Mouse (Mus musculus): ENCODE data around the gene Epc2. TPM values are rescaled to one million over a fixed set of nuclear protein-coding genes. Genes with fewer than 3 reads are reported as not detected.
"Not testable (repeated sequence)": the region's sequence is repeated elsewhere in the genome, so short reads cannot be mapped to it uniquely, and the experiment has no call there.

Epc2 gene
- total RNA-seq, 2 experiments from 2014 or later: 10.2 to 20.6 TPM

DNA sequence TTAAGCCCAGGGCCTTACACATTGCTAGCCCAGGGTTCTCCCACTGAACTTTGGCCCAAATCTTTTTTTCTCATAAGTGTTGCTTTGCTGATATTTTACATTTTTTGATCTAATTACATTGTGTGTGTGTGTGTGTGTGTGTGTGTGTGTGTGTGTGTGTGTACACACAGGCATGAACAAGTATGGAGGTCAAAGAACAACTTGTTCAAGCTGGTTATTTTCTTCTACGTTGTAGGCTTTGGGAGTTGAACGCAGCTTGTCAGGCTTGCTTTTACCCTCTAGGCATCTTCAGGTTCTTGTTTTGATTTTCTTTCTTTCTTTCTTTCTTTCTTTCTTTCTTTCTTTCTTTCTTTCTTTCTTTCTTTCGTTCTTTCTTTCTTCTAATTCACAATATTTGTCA lies 19.9 kb downstream of the Epc2 start:
- no peak for ATAC-seq (replicated peaks; ENCODE audit: low FRiP score, poor library complexity, severe bottlenecking)

DNA sequence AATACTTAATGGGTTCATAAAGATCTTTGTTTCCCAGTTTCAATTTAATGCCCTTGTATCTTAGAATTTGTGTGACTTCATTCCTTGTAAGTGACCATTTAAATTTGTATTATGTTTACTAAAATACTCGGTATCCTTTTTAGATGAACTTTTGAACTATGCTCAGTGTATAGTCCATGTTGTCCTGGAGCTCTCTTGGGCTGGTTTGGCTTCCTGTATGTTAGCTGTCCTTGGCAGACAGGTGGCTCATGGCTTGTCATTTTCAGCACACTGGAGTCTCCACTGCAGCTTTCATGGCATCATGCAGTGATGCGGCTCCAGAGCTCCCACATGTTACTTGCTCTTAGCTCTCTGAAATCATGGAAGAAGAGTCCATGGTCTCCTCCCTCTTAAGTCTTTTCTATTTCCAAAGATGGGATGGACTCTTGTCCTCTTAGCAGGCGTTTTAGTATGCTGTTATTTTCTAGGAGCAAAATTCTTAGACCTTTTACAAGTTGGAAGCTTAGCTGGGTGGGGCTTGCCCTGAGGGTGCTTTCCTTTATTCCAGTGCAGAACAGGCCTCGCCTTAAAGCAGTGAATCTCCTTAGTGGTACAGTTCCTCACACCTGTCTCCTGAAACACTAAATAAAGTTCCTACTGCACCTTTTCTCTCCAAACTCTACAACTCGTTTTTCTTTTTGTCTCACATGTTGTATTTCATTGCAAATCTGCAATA lies 20.5 kb downstream of the Epc2 start:
- no peak for ATAC-seq (replicated peaks; ENCODE audit: low FRiP score, poor library complexity, severe bottlenecking)

DNA sequence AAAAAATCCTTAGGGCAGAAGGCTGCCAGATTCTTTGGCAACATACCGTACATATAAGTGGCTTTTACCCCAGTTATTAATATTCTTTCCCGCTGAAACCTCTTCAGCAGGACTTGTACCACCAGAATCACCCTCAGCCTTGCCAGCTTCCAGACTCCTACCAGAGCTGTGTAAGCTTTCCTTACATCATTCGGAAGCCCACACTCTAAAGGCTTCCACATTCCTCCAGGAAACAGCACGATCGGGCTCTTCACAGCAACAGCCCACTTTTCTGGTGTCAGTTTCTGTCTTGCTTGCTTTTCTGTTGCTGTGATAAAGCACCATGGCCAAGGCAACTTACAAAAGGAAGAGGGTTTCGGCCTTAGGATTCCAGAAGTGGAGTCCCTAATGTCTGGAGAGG lies 21.2 kb downstream of the Epc2 start:
- no peak for ATAC-seq (replicated peaks; ENCODE audit: low FRiP score, poor library complexity, severe bottlenecking)

GRCm38 (mm10) chr2:49482146-49482545 lies 30.9 kb downstream of the Epc2 start:
- ATAC-seq (replicated peaks; ENCODE audit: low FRiP score, poor library complexity, severe bottlenecking): no peak

GRCm38 (mm10) chr2:49483382-49483781 lies 32.1 kb downstream of the Epc2 start:
- no peak for ATAC-seq (replicated peaks; ENCODE audit: low FRiP score, poor library complexity, severe bottlenecking)

DNA sequence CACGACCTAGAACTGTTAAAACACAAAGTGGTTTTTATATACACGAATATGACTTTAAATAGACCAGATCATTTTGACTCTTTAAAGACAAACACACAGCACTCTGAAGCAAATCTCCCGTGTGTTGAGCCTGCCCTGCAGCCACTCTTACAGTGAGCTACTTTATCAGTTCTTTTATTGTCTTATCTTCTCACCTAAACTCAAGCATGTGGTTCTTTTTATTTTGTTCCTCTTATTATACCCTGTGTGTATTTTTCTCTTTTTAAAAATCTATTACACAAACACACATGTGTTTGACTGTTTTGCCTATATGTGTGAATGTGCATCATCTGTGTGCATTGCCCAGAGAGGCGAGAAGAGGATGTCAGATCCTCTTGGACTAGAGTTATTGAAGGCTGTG lies 50.1 kb downstream of the Epc2 start:
- ATAC-seq (replicated peaks; ENCODE audit: low FRiP score, poor library complexity, severe bottlenecking): no peak

DNA sequence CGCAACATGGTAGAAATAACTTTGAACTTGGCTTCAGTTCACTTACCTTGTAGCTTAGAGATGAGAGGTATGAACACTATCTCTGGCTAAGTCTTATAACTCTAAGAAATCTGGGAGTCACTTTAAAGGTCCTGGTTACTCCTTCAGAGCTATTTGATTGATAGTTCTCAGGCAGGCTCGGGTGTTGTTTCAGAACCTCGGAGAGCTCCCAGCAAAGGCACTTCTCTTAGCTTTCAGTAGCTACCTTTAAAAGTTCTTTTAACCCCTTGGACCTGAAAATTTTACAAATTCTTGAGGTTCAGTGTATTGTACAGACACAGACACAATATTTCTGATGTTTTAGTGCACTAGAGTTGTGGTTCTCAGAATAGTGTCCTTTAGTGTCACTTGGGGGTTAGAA lies 52.3 kb downstream of the Epc2 start:
- ATAC-seq (replicated peaks; ENCODE audit: low FRiP score, poor library complexity, severe bottlenecking): no peak

GRCm38 (mm10) chr2:49505151-49505550 lies 53.9 kb downstream of the Epc2 start:
- not testable (repeated sequence) for ATAC-seq (replicated peaks; ENCODE audit: low FRiP score, poor library complexity, severe bottlenecking)

DNA sequence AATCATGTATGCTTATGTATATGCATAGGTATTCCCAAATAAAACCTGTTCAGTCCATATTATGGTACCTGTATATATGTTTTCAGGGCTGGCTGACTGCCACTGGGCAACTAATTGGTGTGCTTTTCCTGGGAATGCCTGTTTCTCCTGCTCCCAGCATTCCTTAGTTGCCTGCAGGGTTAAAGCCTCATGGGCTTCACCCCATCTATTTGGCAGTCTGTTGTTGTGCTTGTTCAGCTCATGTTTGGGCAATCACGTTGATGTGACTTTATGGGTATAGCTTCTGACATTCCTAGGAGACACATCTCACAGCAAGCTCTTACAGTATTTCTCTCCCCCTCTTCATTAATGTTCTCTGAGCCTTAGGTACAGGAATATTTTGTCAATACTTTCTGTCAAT lies 59.5 kb downstream of the Epc2 start:
- no peak for ATAC-seq (replicated peaks; ENCODE audit: low FRiP score, poor library complexity, severe bottlenecking)

DNA sequence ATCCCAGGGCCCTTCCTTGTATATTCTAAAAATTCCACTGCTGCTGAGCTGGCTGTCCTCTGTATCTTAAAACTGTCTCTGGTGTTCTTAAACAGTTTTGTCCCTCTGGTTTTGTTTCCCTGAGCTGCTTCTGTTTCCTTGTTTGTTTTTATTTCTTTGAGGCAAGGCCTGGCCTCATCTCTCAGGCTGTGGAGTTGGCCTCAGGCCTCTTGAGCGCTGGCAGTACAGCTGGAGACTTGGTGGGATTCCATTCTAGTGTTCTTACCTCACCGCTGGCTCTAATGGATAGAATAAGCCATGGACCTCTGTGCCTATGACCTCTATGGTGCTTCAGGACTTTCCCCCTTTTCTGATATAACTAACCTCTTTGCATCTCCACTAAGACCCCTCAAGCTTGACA lies 64.7 kb downstream of the Epc2 start:
- ATAC-seq (replicated peaks; ENCODE audit: low FRiP score, poor library complexity, severe bottlenecking): no peak

- no peak for ATAC-seq (replicated peaks; ENCODE audit: low FRiP score, poor library complexity, severe bottlenecking)
Measured at GRCm38 (mm10) chr2:49520409-49520808, 69.1 kb downstream of the Epc2 start.

DNA sequence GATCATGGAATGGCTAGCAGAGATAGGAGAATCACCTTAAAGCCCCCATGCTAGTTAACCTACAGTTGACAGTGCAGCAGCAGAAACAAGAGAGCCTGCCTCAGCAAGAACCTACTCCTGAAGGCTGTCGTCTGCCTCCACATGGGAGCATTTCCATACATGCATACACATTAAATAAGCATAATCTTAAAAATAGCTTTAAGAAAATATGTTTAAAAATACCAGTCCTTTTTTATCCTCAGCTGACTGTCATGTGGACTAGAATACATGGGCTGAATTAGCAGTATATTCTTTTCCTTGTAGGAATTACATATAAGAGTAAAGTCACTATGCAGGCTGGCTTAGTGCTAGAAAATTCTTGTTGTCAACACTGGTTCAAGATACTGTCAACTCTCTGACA lies 69.7 kb downstream of the Epc2 start:
- no peak for ATAC-seq (replicated peaks; ENCODE audit: low FRiP score, poor library complexity, severe bottlenecking)

DNA sequence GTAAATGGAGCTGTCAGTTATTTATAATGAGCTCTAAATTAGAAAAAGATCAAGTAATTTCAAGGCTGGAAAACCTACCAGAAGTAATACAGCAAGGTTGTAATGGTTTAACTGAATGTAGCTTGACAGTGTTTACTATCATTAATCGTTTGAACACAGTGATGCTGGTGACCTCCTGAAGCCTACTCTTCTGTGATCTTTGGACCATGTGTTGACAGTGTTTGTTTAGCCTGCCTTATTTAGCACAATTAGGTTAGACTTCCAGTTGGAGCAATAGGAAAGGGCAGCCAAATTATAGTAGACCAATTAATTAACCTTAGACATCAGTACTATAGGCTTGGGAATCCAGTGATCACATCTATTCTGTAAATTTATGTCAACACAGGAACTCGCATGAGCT lies 70.3 kb downstream of the Epc2 start:
- no peak for ATAC-seq (replicated peaks; ENCODE audit: low FRiP score, poor library complexity, severe bottlenecking)

- ATAC-seq (replicated peaks; ENCODE audit: low FRiP score, poor library complexity, severe bottlenecking): no peak
Measured at GRCm38 (mm10) chr2:49522578-49522977, 71.3 kb downstream of the Epc2 start.

- ATAC-seq (replicated peaks; ENCODE audit: low FRiP score, poor library complexity, severe bottlenecking): no peak
Measured at GRCm38 (mm10) chr2:49537147-49537546, 85.9 kb downstream of the Epc2 start.

- ATAC-seq (replicated peaks; ENCODE audit: low FRiP score, poor library complexity, severe bottlenecking): no peak
Measured at GRCm38 (mm10) chr2:49538056-49538455, 86.8 kb downstream of the Epc2 start.

DNA sequence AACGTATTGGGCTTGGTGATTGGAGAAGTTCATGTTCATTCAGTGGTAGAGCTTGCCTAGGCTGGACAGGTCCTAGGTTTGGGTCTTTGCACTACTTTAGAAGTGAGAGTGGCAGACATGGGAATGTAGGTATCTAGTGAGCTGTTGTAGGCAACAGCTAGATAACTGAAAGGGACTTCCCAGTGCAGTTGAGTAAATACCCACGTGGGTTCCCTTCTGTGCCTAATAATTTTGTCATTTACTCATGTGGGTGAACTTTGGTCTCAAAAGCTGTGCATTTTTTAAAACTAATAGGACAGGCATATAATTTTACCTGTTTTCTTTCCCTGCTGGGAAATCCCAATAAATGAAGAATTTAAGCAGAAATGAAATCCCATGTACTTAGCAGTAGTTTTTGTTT lies 88.5 kb downstream of the Epc2 start:
- ATAC-seq (replicated peaks; ENCODE audit: low FRiP score, poor library complexity, severe bottlenecking): no peak

DNA sequence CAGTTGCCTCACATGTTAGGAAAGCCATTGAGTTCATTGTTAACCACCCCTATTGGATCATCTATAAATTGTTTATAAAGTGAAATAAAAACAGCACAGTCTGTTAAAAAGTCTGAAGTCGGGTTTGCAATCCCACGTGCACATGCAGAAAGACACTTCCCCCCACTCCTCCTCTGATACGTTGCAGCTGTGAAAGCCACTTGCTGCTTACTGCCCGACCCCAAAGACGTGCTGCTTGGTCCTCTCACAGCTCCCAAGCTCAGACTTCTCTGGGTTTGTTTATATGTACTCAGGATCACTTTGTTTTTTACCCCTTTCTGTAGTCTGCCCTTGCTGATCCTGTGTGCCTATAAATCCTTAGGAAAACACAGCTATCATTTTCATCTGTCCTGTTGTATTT lies 96.5 kb downstream of the Epc2 start:
- ATAC-seq (replicated peaks; ENCODE audit: low FRiP score, poor library complexity, severe bottlenecking): no peak

DNA sequence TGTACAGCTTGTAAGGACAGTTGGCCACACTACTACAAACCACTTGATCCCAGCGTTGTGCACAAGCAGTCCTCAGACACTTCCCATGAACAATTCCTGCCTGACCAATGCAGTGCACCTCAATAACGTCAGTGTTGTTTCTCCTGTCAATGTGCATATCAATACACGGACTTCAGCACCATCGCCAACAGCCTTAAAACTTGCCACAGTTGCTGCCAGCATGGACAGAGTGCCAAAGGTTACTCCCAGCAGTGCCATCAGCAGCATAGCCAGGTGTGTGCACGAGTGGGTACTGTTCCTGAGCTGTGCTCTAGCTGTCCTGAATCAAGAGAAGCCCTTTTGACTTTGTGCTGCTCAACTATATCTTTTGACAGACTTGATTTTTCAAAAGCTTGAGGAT lies 97.2 kb downstream of the Epc2 start:
- ATAC-seq (replicated peaks; ENCODE audit: low FRiP score, poor library complexity, severe bottlenecking): no peak

- ATAC-seq (replicated peaks; ENCODE audit: low FRiP score, poor library complexity, severe bottlenecking): no peak
Measured at GRCm38 (mm10) chr2:49553096-49553495, 101.8 kb downstream of the Epc2 start.

DNA sequence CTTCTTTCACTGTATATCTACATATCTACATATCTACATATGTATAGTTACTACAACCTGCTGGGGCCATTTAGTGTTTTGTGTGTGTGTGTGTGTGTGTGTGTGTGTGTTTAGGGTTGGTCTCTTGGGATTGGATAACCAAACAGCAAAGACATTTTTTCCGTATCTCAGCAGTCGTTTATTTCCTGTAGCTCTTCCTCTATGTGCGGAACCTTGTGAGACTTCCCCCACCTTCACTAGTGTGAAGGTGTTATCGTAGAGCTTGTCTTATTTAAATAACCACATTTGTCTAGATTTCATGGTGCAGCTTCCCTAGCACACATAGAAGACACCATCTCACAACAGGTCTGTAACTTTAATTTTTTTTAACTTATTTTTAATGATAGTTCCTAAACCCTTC lies 106.1 kb downstream of the Epc2 start:
- no peak for ATAC-seq (replicated peaks; ENCODE audit: low FRiP score, poor library complexity, severe bottlenecking)

GRCm38 (mm10) chr2:49558361-49558760 lies 107.1 kb downstream of the Epc2 start:
- no peak for ATAC-seq (replicated peaks; ENCODE audit: low FRiP score, poor library complexity, severe bottlenecking)

All from erythroblast, adult 5-6 weeks (primary cell).